Mouse (Mus musculus) left cerebral cortex, adult 18-20 months (tissue): ENCODE data around the gene Il21. TPM values are rescaled to one million over a fixed set of nuclear protein-coding genes. Genes with fewer than 3 reads are reported as not detected.

ENCODE experiments used
- DNase-seq, 2 experiments: peaks; one replicate each; pipeline ENCODE4 v3.0.0; 2021 to 2022; ENCODE audit warnings: low spot score in 2 of 2, mixed read lengths in 1 of 2
- long read RNA-seq, 2 experiments: library from polyadenylated mRNA; stranded (forward); transcript quantifications; one replicate each; pipeline ENCODE4 v2.0.0; 2021
- total RNA-seq, 2 experiments: library from RNA; stranded (reverse); gene quantifications; 2 replicates each; pipeline ENCODE4 v1.2.3; 2021

Gene Il21
- total RNA-seq = not detected
- long read RNA-seq, experiment 1 = 0 reads
- long read RNA-seq, experiment 2 = 0 reads

GRCm38 (mm10) chr3:37232586-37233222, at the start of gene Il21:
Il21 (minus strand) TSS chr3:37232636.
- no peak for DNase-seq

- no peak for DNase-seq
Measured at GRCm38 (mm10) chr3:37280871-37281270, 48.4 kb upstream of the Il21 start.

- no peak for DNase-seq
Measured at GRCm38 (mm10) chr3:37280221-37280620, 47.8 kb upstream of the Il21 start.

- no peak for DNase-seq
Measured at GRCm38 (mm10) chr3:37274661-37275060, 42.2 kb upstream of the Il21 start.

- no peak for DNase-seq
Measured at GRCm38 (mm10) chr3:37273092-37273491, 40.7 kb upstream of the Il21 start.

GRCm38 (mm10) chr3:37271209-37271608, 38.8 kb upstream of the Il21 start:
- DNase-seq = peak; percentile 69 to 73

- DNase-seq = no peak
Measured at GRCm38 (mm10) chr3:37269926-37270325, 37.5 kb upstream of the Il21 start.

- peak in 1 of 2 experiments; percentile 26 for DNase-seq
Measured at GRCm38 (mm10) chr3:37268338-37268737, 35.9 kb upstream of the Il21 start.

- peak; percentile 70 to 80 for DNase-seq
Measured at GRCm38 (mm10) chr3:37259331-37259999, 27.0 kb upstream of the Il21 start.

GRCm38 (mm10) chr3:37257776-37258175, 25.3 kb upstream of the Il21 start:
- DNase-seq = no peak

GRCm38 (mm10) chr3:37250967-37251366, 18.5 kb upstream of the Il21 start:
- DNase-seq = no peak

- DNase-seq = no peak
Measured at GRCm38 (mm10) chr3:37235025-37235424, 2.6 kb upstream of the Il21 start.

GRCm38 (mm10) chr3:37231153-37231552, 1.3 kb downstream of the Il21 start:
- DNase-seq = no peak

- DNase-seq = no peak
Measured at GRCm38 (mm10) chr3:37229082-37229829, 3.2 kb downstream of the Il21 start.

GRCm38 (mm10) chr3:37225124-37225523, 7.3 kb downstream of the Il21 start:
- DNase-seq = peak in 1 of 2 experiments; percentile 11

GRCm38 (mm10) chr3:37219071-37219470, 13.4 kb downstream of the Il21 start:
- DNase-seq = peak; percentile 63 to 66

GRCm38 (mm10) chr3:37205226-37205800, 27.1 kb downstream of the Il21 start:
- DNase-seq = no peak

- DNase-seq = no peak
Measured at GRCm38 (mm10) chr3:37204556-37204955, 27.9 kb downstream of the Il21 start.

- peak; percentile 82 to 83 for DNase-seq
Measured at GRCm38 (mm10) chr3:37203984-37204428, 28.4 kb downstream of the Il21 start.

GRCm38 (mm10) chr3:37202856-37203255, 29.6 kb downstream of the Il21 start:
- no peak for DNase-seq

- DNase-seq = no peak
Measured at GRCm38 (mm10) chr3:37201122-37201916, 31.1 kb downstream of the Il21 start.
